Mouse (Mus musculus): ENCODE data around the gene Dbh.

- TF ChIP-seq POLR2A (IDR thresholded peaks at IDR 0.05; ENCODE audit: borderline replicate concordance, insufficient read depth, low read length) (no peak), CTCF (IDR thresholded peaks at IDR 0.05; ENCODE audit: borderline replicate concordance, insufficient read depth, low read depth, low read length) (no peak)
These were observed 29.1 kb upstream of the Dbh start for GRCm38 (mm10) chr2:27135935-27136334.
